Mouse (Mus musculus) yolk sac, embryonic 10.5 days (tissue): ENCODE data around the gene Stat5a.

ENCODE experiments used
- DNase-seq: peaks from one replicate; pipeline ENCODE4 v3.0.0-alpha.2; 2017; ENCODE audit warnings: low spot score

Stat5a gene

DNA sequence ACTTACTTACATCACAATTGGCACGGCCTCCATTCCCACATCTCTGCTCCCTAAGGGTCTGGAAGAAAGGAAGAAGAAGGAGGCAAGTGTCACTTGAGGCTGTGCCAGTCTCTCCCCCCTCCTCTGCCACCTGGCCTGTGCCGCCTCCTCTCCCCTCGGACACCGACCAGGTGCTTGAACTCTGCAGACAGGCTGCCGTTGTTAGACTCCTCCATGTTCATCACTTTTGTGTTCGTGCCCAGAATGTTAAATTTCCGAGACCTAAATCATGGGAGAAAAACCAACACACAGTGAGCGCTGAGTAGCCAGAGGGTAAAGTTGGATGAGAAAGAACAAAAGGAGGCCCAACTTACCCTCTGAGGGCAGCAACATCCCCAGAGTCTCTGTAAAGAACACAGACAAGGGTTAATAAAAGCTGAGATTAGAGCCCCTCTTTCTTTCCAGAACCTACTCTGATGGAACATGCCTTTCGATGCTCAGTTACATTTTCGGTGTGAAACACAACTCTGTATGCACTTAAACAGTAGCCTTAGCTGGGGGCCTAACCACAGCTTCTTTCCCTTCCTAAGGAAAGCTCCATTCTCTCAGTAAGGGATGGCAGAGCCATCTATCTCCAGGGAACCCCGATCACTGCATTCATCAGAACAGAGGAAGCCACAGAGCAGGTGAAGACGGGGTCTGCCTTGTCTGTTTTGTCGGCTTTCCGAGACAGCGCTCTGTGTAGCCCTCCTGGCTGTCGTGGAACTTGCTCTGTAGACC is 39.5 kb downstream of the Stat5a start:
- DNase-seq: no peak

DNA sequence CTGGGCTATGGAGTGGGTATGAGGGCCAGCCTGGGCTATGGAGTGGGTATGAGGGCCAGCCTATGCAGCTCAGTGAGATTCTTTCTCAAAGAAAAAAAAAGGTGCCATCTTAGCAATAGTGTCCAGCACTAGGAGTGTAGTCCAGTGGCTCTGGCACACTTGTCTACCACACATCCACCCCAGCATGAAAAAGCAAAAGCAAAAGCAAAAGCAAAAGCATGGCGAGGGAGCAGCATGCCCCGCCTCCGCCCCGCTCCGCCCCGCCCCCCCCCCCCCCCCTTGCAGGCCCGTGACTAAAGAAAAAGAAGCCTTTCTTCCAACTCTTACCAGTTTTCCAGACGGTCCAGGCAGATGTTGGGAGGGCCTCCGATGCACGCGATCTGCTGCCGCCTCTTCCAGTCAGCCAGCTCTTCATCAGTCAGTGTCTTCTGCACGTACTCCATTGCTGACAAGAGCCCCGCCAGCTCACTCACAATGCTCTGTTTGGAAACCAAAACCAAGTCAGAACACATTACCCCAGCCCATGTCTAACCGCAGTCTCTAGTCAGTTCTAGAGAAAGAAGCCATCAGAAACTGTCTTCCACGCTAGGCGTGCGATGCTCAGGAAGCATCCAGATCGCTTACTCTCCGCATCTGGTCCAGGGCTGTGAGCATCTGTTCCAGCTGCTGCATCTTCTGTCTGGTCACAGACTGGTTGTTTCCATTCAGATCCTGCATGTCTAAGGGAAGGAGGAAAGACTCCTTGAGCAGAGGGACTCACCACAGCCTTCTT is 45.6 kb downstream of the Stat5a start:
- no peak for DNase-seq

DNA sequence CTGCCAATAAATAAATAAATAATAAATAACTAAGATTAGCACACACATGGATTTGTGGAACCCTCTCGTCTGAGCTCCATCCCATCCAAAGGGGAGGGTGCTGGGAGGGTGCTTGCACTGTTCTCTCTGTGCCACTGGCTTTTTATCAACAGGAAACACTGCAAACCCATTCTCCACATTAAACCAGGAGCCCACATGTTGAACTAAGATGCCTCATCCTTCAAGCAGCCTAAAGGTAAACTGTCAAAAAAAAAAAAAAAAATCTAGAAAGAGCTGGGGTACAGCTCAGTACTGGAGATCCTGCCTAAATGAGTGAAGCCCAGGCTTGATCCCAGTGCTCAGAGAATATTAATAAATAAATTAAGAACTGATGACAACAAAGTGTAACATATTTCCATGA is 46.8 kb downstream of the Stat5a start:
- DNase-seq: no peak

DNA sequence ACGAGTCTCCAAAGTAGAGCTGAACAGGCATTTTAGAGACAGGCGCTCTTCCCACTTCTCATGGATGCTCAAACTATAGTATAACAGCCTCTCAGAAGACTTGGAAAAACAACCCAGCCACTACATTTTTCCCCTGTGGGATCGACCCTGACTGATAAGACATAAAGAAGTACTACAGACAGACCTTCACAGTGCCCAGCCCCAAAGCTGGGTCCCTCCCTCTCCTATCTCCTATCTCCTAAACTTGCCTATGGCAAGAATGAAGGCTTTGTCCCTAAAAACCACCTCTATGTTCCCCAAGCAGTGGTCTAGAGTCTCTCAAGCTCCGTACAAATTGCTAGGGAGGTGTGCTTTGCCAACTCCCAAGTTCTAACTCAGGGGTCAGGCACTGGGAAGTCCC is 47.7 kb downstream of the Stat5a start:
- DNase-seq: no peak

DNA sequence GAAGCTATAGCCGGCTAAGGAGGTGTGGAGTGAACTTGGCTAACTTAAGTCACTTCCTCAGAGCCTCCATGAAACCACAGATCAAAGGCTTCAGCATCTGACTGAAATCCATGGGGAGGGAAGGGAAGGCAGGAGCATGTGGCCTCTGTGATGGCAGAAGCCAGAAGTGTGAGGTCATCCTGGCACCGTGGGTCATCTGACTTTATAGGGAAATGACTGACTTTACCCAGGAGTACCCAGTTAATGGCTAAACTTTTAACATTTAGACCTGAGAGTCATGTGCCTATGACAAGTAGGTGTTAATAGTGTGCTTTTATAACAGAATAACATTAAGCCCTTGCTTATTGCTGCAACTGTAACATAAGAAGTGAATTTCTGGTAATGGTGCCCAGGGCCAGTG is 49.0 kb downstream of the Stat5a start:
- DNase-seq: no peak

DNA sequence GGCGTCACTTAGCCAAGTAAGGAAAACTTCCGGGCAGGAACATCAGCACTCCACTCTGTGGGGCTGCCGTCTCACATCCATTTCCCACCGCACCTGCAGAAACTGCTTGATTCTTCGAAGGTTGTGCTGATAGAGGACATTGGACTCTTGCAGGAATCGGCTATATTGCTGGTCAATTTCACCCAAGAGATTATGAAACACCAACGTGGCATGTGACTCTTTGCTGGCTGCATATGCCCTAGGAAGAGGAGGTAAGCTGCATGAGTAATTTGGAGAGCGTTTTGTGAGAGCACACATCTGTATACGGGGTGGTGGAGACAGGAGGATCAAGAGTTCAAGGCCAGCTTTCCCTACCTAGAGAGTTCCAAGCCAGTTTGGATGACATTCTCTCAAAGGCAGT is 49.4 kb downstream of the Stat5a start:
- DNase-seq: no peak

DNA sequence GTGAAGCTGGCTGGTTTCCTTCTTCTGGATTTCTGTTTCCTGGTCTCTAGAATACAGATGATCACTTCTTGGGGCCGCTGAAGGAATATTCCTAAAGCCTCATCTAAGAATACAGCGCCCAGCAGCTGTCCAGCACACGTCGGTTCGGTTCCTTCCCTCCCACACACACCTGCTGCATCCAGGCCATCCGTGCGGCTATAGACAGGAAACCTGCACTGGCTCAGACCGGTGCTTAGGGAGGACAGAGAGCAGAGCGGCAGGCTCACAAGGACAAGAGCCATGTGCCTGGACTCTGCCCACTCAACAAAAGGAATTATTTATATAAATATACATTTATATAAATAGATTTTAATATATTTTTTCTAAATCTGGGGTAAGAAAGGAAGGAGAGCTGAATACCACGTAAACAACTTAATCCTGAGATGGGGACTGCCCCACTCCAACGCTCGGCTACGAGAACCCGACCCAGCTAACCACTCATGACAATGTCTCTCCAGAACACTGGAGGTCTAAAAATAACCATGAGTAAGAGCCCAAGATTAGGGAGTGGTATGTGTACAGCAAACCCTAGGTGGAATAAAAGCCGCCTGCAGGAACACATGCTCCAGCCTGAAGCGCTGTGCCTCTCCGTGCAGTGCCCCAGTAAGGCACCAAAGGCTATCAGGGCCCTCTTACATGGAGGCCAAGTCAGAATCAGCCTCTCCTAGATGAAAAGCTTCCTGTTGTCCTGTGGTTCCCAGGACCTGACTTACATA is 53.4 kb downstream of the Stat5a start:
- no peak for DNase-seq

DNA sequence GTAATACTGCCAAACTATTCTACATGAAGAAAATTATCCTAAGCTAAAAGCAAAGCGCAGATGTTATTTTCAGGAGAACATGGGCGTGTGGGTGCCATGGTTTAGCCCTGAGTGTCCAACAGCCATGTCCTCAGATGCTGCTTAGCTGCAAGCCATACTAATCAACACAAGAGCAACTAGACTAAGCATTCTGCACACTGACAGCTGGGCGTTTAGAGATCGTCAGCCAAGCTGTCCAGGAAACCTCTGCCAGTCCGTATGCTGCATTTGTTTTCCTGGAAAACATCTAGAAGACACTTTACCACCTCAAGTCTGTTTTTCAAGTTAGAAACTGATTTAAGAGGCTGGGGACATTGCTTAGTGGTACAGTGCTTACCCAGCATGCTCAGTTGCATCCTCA is 55.3 kb downstream of the Stat5a start:
- DNase-seq: no peak

DNA sequence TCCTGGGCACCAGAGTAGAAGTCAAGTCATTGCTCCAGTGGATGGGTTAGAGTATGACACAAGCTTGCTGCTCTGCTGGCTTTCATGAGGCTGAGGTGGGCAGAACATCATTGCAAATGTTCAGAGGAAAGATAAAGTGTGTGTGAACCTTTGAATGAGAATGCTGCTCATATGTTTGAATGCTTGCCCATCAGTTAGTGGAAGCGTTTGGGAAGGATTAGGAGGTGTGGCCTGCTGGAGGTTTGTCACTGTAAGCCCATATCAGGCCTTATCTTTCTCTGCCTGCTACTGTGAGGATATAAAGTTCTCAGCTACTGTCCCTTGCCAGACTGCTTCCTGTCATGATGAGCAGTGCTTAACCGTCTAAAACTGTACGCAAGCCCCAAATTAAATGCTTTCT is 55.9 kb downstream of the Stat5a start:
- DNase-seq: no peak

DNA sequence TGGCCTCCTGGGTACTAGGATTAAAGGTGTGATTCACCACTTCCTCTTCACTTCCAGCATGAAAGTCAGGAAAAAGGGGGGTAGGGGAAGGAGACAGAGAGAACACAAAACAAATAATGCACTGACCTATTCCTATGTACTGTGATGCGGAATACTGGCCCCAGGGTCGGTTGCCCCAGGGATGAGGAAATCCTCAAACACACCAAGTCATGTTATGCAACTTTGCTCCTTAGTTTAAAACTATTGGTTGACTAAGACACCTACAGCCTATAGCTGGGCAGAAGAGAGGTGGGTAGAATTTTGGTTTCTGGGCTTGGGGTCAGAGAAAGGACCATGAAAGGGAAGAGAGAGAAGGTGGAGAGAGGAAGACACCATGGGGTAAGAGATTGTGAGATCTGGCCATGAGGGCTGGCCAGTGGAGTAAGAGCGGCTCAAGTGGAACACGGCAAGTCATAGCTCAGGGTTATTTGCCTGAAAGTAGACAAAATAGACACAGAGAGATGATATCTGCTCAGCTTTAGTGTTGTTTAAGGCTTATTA is 57.4 kb downstream of the Stat5a start:
- DNase-seq: no peak

DNA sequence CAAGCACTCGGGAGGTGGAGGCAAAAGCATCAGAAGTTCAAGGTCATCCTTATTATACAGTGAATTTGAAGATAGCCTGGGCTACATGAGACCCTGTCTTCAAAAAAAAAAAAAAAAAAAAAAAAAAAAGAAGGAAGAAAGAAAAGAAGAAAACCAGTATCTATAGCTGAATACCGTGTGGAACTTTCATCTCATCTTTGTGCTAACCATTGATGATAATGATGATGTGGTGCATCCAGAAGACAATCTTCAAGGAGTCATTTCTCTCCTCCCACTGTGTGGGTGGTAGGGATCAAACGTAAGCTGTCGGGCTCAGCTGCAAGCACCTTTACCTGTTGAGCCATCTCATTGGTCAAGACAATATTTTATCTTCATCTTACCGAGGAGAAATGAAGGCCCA is 58.9 kb downstream of the Stat5a start:
- DNase-seq: no peak

DNA sequence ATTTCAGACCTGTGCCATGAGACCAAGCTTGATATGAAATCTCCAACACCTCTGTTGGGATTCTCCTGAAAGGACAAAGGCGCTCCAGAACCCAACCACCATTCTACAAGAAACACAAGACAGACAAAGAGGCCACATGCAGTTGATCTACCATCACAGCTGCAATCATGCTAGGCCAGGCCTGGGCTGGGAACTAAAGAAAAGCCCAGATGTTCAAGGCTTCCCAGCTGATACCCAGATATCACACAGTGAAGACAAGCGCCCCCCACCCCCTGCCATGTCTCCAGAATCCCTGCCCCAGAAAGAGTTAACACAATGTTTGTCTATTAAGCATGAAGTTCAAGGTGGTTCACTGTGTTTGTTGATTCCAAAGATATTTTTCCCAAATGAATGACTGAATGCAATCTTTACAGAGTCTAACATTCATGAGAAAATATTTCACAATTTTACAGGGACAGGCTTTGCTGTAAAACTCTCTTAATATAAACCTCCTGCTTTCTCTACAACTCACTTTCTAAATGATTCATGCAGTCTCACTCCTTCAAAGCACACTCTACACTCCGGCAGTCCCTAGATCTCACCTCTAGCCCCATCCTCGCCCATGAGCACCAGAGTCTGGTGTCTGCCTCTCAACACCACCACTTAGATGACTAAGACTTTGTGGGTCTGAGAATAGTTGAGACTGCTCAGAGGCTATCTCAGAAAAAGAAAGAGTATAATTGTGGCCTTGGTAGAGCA is 61.9 kb downstream of the Stat5a start:
- DNase-seq: no peak

DNA sequence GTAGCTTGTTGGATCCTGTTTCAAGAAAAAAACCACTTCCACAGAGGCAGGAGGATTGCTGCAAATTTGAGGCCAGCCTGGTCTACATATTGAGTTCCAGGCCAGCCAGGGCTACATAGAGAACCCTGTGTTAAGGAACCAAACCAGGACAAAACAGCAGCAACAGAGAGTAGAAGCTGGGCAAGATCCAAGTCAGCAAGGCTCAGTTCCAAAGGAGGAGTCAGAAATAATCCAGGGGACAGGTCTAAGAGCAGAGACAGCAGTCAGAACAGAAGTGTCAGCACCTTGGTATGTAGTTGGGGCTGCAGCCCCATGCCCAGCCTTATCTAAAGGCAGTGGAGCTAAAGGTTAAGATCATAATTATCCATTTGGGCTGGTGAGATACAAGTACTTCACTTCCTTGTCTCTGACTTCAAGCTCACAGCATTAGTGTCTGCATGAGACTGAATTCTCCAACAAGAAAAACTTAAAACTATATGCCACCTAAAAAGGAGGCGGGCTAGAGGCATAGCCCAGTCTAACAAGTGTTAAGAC is 65.3 kb downstream of the Stat5a start:
- no peak for DNase-seq

DNA sequence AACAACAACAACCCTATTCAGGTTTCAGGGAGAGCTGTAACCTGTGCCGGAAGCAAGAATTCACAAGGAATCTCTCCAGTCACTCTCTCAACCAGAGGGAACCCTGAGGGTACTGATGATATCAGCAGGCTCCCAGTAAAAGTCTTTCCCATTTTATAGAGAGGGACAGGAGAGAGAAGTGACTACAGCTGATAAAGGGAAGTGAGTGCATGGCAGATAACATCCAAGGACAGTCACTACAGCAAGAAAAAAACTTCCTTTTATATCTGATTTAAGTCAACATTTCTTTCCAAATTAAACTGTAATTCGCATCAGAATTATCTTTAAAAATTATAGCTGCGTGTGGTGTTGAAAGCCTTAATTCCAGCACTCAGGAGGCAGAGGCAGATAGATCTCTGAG is 68.2 kb downstream of the Stat5a start:
- DNase-seq: no peak

DNA sequence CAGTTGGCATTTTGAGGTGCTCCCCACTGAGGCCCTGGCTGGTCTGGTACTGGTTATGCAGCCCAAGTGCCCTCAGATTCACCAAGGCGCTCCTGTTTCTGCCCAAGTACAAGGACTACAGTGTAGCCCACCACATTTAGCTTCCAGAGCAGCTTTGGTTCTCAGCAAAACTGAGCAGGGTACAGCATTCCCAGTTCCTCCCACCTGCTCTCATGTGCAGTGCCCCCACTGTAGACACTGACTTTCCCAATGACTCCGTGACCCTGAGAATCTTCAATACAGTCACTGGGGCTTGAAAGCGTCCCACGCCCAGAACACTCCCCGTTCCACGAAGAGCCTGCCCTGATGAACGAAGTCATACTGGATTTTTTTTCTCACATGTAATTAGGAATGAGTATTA is 71.5 kb downstream of the Stat5a start:
- DNase-seq: no peak

DNA sequence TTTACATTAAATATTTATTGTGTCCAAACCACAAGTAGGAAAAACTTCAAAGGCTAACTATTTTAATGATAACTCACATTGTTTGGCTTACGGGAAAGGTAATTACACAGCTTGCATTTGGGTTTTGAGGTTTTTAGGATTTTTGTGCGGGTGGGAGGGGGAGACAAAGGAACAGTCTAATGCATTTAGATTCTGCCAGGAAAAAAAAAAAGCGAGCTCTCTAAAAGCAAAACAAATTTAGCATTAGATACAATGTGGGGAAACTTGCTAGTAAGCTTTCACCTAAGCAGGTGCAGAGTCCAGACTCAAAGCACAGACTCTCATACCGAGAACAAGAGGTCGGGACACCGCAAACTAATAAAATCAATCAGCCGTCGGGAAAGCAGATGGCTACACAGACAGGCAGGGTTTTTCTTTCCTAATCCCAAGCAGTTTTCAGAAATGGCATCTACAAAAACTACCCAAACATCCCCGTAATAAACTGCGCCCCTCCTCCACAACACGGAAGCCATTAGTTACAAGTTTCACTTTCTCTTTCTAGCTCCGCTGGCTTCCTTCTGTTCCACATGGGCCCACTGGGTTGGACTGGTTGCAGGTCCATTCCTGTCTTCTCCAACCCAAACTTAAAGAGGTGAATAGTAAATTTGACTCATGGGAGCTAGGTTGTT is 72.2 kb downstream of the Stat5a start:
- DNase-seq: no peak
